Mouse (Mus musculus) CH12.LX (cell line): Measurements from ENCODE around the gene Rnf144a. TPM values are rescaled to one million over a fixed set of nuclear protein-coding genes. Genes with fewer than 3 reads are reported as not detected.

Source experiments
- DNase-seq: peaks from one replicate; pipeline ENCODE4 v3.0.0-alpha.2; 2013; ENCODE audit errors: extremely low read depth
- H3K27ac ChIP-seq: 2 replicates; pipeline ENCODE4 v1.5.1; 2012; ENCODE audit warnings: low read depth, mild to moderate bottlenecking, control low read depth, moderate library complexity; ENCODE audit not compliant: insufficient read depth
- H3K27me3 ChIP-seq: replicated peaks from 2 replicates; pipeline ENCODE3; 2012; ENCODE audit warnings: inconsistent platforms
- H3K36me3 ChIP-seq, 2 experiments: replicated peaks in 1 of 2; 2 replicates each; pipeline versions ENCODE3 to v1.6.1; 2012; ENCODE audit warnings: inconsistent platforms in 1 of 2, low read length in 1 of 2, mild to moderate bottlenecking in 1 of 2, mixed read lengths in 1 of 2, moderate library complexity in 1 of 2; ENCODE audit not compliant: control insufficient read depth in 1 of 2, insufficient read depth in 1 of 2
- H3K4me1 ChIP-seq, 2 experiments: 2 replicates each; pipeline ENCODE4 v1.6.1; 2012; ENCODE audit warnings: inconsistent platforms in 1 of 2, moderate library complexity in 1 of 2; ENCODE audit not compliant: insufficient read depth in 2 of 2, control insufficient read depth in 1 of 2
- H3K4me2 ChIP-seq: 2 replicates; pipeline ENCODE4 v1.6.1; 2012; ENCODE audit warnings: low read depth, mild to moderate bottlenecking, control low read depth; ENCODE audit not compliant: poor library complexity, insufficient read depth, severe bottlenecking
- H3K4me3 ChIP-seq, 3 experiments: fragments of 150-350 bp in 1 of 3; sonication (generic) in 1 of 3; replicated peaks in 1 of 3; 2 replicates each; pipeline versions ENCODE3 to v1.5.1; 2011 to 2012; ENCODE audit warnings: low read depth in 2 of 3, low read length in 2 of 3, mild to moderate bottlenecking in 2 of 3, moderate library complexity in 2 of 3, control low read depth in 1 of 3, improper control_type of control experiment in 1 of 3, inconsistent platforms in 1 of 3, mixed read lengths in 1 of 3; ENCODE audit not compliant: poor library complexity in 1 of 3
- H3K79me2 ChIP-seq: replicated peaks from 2 replicates; pipeline ENCODE4 v1.6.1; 2012; ENCODE audit warnings: mild to moderate bottlenecking, moderate library complexity; ENCODE audit not compliant: control insufficient read depth, poor library complexity, insufficient read depth, severe bottlenecking; ENCODE audit errors: extremely low read depth
- H3K9ac ChIP-seq: 2 replicates; pipeline ENCODE4 v1.6.1; 2012; ENCODE audit warnings: low read depth, mild to moderate bottlenecking, control low read depth, moderate library complexity; ENCODE audit not compliant: insufficient read depth
- H3K9me3 ChIP-seq: replicated peaks from 2 replicates; pipeline ENCODE3; 2012; ENCODE audit warnings: low read length, inconsistent platforms, mixed read lengths
- BHLHE40 ChIP-seq: IDR thresholded peaks from 2 replicates; pipeline ENCODE4 v1.6.1; 2011; ENCODE audit warnings: mild to moderate bottlenecking, low read depth, low read length, improper control_type of control experiment
- CHD2 ChIP-seq: IDR thresholded peaks from 2 replicates; pipeline ENCODE4 v1.6.1; 2011; ENCODE audit warnings: low read length, improper control_type of control experiment
- E2F4 ChIP-seq: IDR thresholded peaks from 2 replicates; pipeline ENCODE4 v1.6.1; 2011; ENCODE audit warnings: low read depth, low read length, improper control_type of control experiment; ENCODE audit not compliant: insufficient replicate concordance
- ELF1 ChIP-seq: IDR thresholded peaks from 2 replicates; pipeline ENCODE4 v1.6.1; 2014; ENCODE audit warnings: low read depth, mild to moderate bottlenecking, inconsistent platforms, low read length, improper control_type of control experiment
- EP300 ChIP-seq: IDR thresholded peaks from 2 replicates; pipeline ENCODE4 v1.6.1; 2011; ENCODE audit warnings: low read length, improper control_type of control experiment
- ETS1 ChIP-seq: conservative IDR thresholded peaks from 2 replicates; pipeline ENCODE4 v1.6.1; 2012; ENCODE audit warnings: low read depth, mild to moderate bottlenecking, inconsistent platforms, low read length, improper control_type of control experiment, moderate library complexity
- GABPA ChIP-seq: IDR thresholded peaks from 2 replicates; pipeline ENCODE4 v1.6.1; 2012; ENCODE audit warnings: low read depth, low read length, improper control_type of control experiment, inconsistent platforms; ENCODE audit not compliant: insufficient replicate concordance
- HCFC1 ChIP-seq: IDR thresholded peaks from 2 replicates; pipeline ENCODE4 v1.6.1; 2012; ENCODE audit warnings: low read depth, mild to moderate bottlenecking, inconsistent platforms, low read length, improper control_type of control experiment
- IRF4 ChIP-seq: IDR thresholded peaks from 2 replicates; pipeline ENCODE4 v1.6.1; 2014; ENCODE audit warnings: low read depth, mild to moderate bottlenecking, inconsistent platforms, low read length, improper control_type of control experiment
- KAT2A ChIP-seq: IDR thresholded peaks from 2 replicates; pipeline ENCODE4 v1.6.1; 2012; ENCODE audit warnings: low read length, improper control_type of control experiment, inconsistent platforms; ENCODE audit not compliant: insufficient replicate concordance
- MAFK ChIP-seq: IDR thresholded peaks from 2 replicates; pipeline ENCODE4 v1.6.1; 2011; ENCODE audit warnings: low read length, improper control_type of control experiment; ENCODE audit not compliant: insufficient replicate concordance
- MAZ ChIP-seq: IDR thresholded peaks from 2 replicates; pipeline ENCODE4 v1.6.1; 2012; ENCODE audit warnings: low read depth, mild to moderate bottlenecking, inconsistent platforms, low read length, improper control_type of control experiment, moderate library complexity
- MEF2A ChIP-seq: IDR thresholded peaks from 2 replicates; pipeline ENCODE4 v1.6.1; 2014; ENCODE audit warnings: low read depth, mild to moderate bottlenecking, inconsistent platforms, low read length, improper control_type of control experiment, borderline replicate concordance
- PAX5 ChIP-seq: IDR thresholded peaks from 2 replicates; pipeline ENCODE4 v1.6.1; 2012; ENCODE audit warnings: low read length, inconsistent platforms, mixed read lengths
- POLR2A ChIP-seq: IDR thresholded peaks from 2 replicates; pipeline ENCODE4 v1.6.1; 2011; ENCODE audit warnings: low read depth, mild to moderate bottlenecking, improper control_type of control experiment, low read length
- RAD21 ChIP-seq: IDR thresholded peaks from 2 replicates; pipeline ENCODE4 v1.6.1; 2011; ENCODE audit warnings: low read depth, mild to moderate bottlenecking, low read length, improper control_type of control experiment, moderate library complexity
- RCOR1 ChIP-seq: conservative IDR thresholded peaks from 2 replicates; pipeline ENCODE4 v1.6.1; 2012; ENCODE audit warnings: low read depth, mild to moderate bottlenecking, inconsistent platforms, low read length, improper control_type of control experiment
- TBP ChIP-seq: conservative IDR thresholded peaks from 2 replicates; pipeline ENCODE4 v1.6.1; 2011; ENCODE audit warnings: low read depth, low read length, improper control_type of control experiment
- UBTF ChIP-seq: IDR thresholded peaks from 2 replicates; pipeline ENCODE4 v1.6.1; 2012; ENCODE audit warnings: low read depth, mild to moderate bottlenecking, inconsistent platforms, low read length, improper control_type of control experiment, moderate library complexity
- ZKSCAN1 ChIP-seq: IDR thresholded peaks from 2 replicates; pipeline ENCODE4 v1.6.1; 2012; ENCODE audit warnings: low read depth, inconsistent platforms, low read length, improper control_type of control experiment, borderline replicate concordance
- ZMIZ1 ChIP-seq: IDR thresholded peaks from 2 replicates; pipeline ENCODE4 v1.6.1; 2012; ENCODE audit warnings: low read depth, mild to moderate bottlenecking, inconsistent platforms, low read length, improper control_type of control experiment
- ZNF384 ChIP-seq: IDR thresholded peaks from 2 replicates; pipeline ENCODE4 v1.6.1; 2012; ENCODE audit warnings: low read depth, low read length, improper control_type of control experiment, inconsistent platforms
- dilution Hi-C: fragments of 300-500 bp; cut with MboI; formaldehyde crosslinking; loops from 2 replicates; pipeline ENCODE4 v1.14.3; 2020; ENCODE audit warnings: low sequenced_read_pairs; ENCODE audit not compliant: extremely low pct_unique_long_range_greater_than_20kb, extremely low pct_ligation_motif_present
- in situ Hi-C: fragments of 300-500 bp; cut with MboI; formaldehyde crosslinking; loops from 3 replicates; pipeline ENCODE4 v1.14.3; 2019; ENCODE audit warnings: low sequenced_read_pairs, low pct_ligation_motif_present, low pct_unique_long_range_greater_than_20kb, mixed read lengths
- polyA plus RNA-seq: library from polyadenylated mRNA; unstranded; fragments of >175 nt; gene quantifications from 2 replicates; pipeline ENCODE4 v1.2.1, GENCODE M21; 2012; ENCODE audit warnings: low read depth; ENCODE audit not compliant: insufficient read length
- total RNA-seq, 2 experiments: library from RNA; depleted of rRNA; stranded (reverse); fragments of 300-350 nt in 1 of 2; fragments of >200 nt in 1 of 2; gene quantifications; 2 replicates each; pipeline ENCODE4 v1.2.3; 2012 to 2014

The Rnf144a gene
- total and polyA plus RNA-seq, 3 experiments: 0.04 to 0.57 (median 0.52) TPM

DNA sequence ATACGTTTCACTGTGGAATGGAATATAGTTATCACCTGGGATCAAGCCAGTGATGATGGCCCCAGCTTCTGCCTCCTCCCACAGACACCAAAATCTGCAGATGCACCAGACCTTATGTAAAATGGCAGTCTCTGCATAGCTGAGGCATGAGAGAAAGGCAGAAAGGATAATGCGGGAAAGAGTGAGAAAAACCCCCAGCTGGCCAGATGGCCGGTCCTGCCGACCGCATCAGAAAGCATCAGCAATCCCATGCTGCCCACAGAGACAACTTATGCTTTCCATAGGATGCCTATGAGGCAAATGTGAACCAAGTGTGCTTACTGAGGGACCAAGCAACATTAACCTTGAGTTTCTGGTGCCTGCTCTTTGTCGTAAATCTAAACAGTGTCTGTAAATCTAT is 15.7 kb downstream of the Rnf144a start:
- H3K9ac ChIP-seq: no peak overlapping the region
- in situ Hi-C loops (no loop called here), dilution Hi-C loops (no loop called here)
- H3K4me2 ChIP-seq: no peak overlapping the region
- peaks cover 0 to 13% of the 10 kb centered on the region in 2 experiments; a peak in 2 of 4 replicates for H3K4me1 ChIP-seq
- H3K27ac ChIP-seq: no peak overlapping the region
- no peaks in the 10 kb centered on the region for H3K79me2 ChIP-seq
- TF ChIP-seq POLR2A: no peak
- no peak for TF ChIP-seq MEF2A
- no peak for TF ChIP-seq CHD2
- TF ChIP-seq ETS1: no peak
- no peak for TF ChIP-seq UBTF
- H3K27me3 ChIP-seq: no peaks in the 10 kb centered on the region
- H3K4me3 ChIP-seq: no peak overlapping the region
- H3K36me3 ChIP-seq: no peaks in the 10 kb centered on the region
- DNase-seq: no peak
- no peaks in the 10 kb centered on the region for H3K9me3 ChIP-seq

DNA sequence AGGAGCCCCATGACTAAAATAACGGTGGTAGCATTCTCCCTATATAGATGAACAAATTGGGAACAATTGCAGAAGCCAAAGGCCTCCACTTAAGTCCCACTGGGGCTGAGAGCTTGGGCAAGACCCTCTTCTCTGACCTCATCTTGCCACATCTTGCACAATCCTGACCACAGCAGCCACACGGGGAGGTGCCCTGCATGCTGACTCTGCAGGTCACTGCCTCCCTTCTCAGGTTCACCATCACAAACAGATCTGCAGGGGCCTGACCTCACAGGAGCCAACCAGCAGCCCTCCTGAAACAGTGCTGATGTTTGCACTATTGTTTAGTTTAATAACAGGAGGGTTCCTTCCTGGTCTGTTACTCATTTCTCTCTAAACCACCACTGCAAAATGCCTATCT is 16.5 kb downstream of the Rnf144a start:
- H3K4me3 ChIP-seq: no peak overlapping the region
- H3K27me3 ChIP-seq: no peaks in the 10 kb centered on the region
- peaks cover 0 to 13% of the 10 kb centered on the region in 2 experiments; a peak in 2 of 4 replicates for H3K4me1 ChIP-seq
- H3K27ac ChIP-seq: no peak overlapping the region
- no peak overlapping the region for H3K4me2 ChIP-seq
- H3K9ac ChIP-seq: no peak overlapping the region
- TF ChIP-seq HCFC1 (no peak), EP300 (no peak), UBTF (no peak), RAD21 (no peak), ZNF384 (no peak), MAFK (no peak), BHLHE40 (no peak), RCOR1 (no peak), KAT2A (no peak), IRF4 (no peak), ZMIZ1 (no peak), E2F4 (no peak), MAZ (no peak), TBP (no peak), PAX5 (no peak), POLR2A (no peak), GABPA (no peak), ZKSCAN1 (no peak), ELF1 (no peak), CHD2 (no peak)
- no peaks in the 10 kb centered on the region for H3K9me3 ChIP-seq
- dilution Hi-C loops (no loop called here), in situ Hi-C loops (no loop called here)
- H3K79me2 ChIP-seq: no peaks in the 10 kb centered on the region
- no peak for DNase-seq
- no peaks in the 10 kb centered on the region for H3K36me3 ChIP-seq
